Mouse (Mus musculus) lung, embryonic 14.5 days (tissue): ENCODE measurements around the gene Ribc1. TPM values are rescaled to one million over a fixed set of nuclear protein-coding genes. Genes with fewer than 3 reads are reported as not detected.

Experiments
- ATAC-seq: fragments of 200-750 bp; cut with Nextera tagmentation; 2 replicates; pipeline ENCODE4 v1.8.0; 2017; ENCODE audit warnings: mild to moderate bottlenecking, moderate TSS enrichment, moderate library complexity; ENCODE audit not compliant: insufficient read depth
- DNase-seq: peaks from one replicate; pipeline ENCODE4 v3.0.0-alpha.2; 2015
- H3K27ac ChIP-seq: fragments of 300-500 bp; sonication (generic); 2 replicates; pipeline ENCODE4 v1.5.1; 2014; ENCODE audit warnings: low read depth, mild to moderate bottlenecking, moderate library complexity
- H3K27me3 ChIP-seq: fragments of 300-500 bp; sonication (generic); 2 replicates; pipeline ENCODE4 v1.6.1; 2014; ENCODE audit warnings: low read length, control low read depth; ENCODE audit not compliant: insufficient read depth
- H3K36me3 ChIP-seq: fragments of 300-500 bp; sonication (generic); 2 replicates; pipeline ENCODE4 v1.6.1; 2014; ENCODE audit warnings: control low read depth; ENCODE audit not compliant: insufficient read depth
- H3K4me1 ChIP-seq: fragments of 300-500 bp; sonication (generic); 2 replicates; pipeline ENCODE4 v1.6.1; 2014; ENCODE audit warnings: antibody characterized with exemption, control low read depth; ENCODE audit not compliant: insufficient read depth
- H3K4me2 ChIP-seq: fragments of 300-500 bp; sonication (generic); 2 replicates; pipeline ENCODE4 v1.6.1; 2014; ENCODE audit warnings: mild to moderate bottlenecking
- H3K4me3 ChIP-seq: fragments of 300-500 bp; sonication (generic); 2 replicates; pipeline ENCODE4 v1.5.1; 2014; ENCODE audit warnings: low read depth, low read length
- H3K9ac ChIP-seq: fragments of 300-500 bp; sonication (generic); 2 replicates; pipeline ENCODE4 v1.6.1; 2014
- H3K9me3 ChIP-seq: fragments of 300-500 bp; sonication (generic); 2 replicates; pipeline ENCODE4 v1.6.1; 2016; ENCODE audit warnings: low read depth, low read length, control low read depth
- CTCF ChIP-seq: IDR thresholded peaks from 2 replicates; pipeline ENCODE4 v1.5.1; 2016; ENCODE audit warnings: antibody characterized with exemption, low read depth
- WGBS: fragments of 180-500 bp; shearing (Covaris S2); extraction: QIAGEN DNeasy Blood & Tissue Kit; methylation state at CpG from one replicate; pipeline ENCODE4 v1.1.7; 2014; 5-methylcytosine and 5-hydroxymethylcytosine counted together
- polyA plus RNA-seq: library from polyadenylated mRNA; unstranded; fragments of >200 nt; fragmentation: Nextera tagmentation; extraction: Ambion mirVana; gene quantifications from 2 replicates; pipeline ENCODE4 v1.2.1, GENCODE M21; 2014

The Ribc1 gene
- polyA plus RNA-seq, 1 experiment from 2014 or later = 2.0 TPM

DNA sequence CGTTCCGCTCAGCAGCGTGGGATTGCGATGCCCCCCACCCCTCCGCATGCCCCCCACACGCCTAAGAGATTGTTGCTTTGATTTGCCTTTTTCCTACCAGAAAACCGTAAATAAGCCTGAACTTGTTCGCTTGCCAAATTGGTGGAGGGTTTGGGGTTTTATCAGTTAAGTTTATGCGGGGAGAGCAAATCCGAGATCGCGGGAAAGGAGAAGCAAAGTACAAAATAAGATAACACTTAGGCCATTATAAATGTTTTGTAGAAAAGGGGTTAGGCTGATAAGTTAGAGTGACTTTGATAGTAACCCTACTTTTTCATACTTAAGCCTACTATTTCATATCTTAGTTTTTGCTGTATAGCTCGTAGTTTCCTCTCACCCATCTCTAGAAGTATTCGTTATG lies 1.1 kb upstream of the Ribc1 start:
- H3K9ac ChIP-seq = peak overlapping the region; percentile 59
- peak overlapping the region; percentile 65 for H3K4me2 ChIP-seq
- H3K9me3 ChIP-seq = no peaks in the 10 kb centered on the region
- TF ChIP-seq CTCF = no peak
- H3K36me3 ChIP-seq = no peaks in the 10 kb centered on the region
- no peaks in the 10 kb centered on the region for H3K27me3 ChIP-seq
- no peaks in the 10 kb centered on the region for H3K4me1 ChIP-seq
- DNase-seq (peak; percentile 1), ATAC-seq (no peak)
- peak overlapping the region; percentile 50 for H3K4me3 ChIP-seq
- 17% methylated on average over 14 of the region's 14 CpGs for whole genome bisulfite sequencing
- peak overlapping the region; percentile 30; the same call in 1 of the 2 replicates for H3K27ac ChIP-seq

DNA sequence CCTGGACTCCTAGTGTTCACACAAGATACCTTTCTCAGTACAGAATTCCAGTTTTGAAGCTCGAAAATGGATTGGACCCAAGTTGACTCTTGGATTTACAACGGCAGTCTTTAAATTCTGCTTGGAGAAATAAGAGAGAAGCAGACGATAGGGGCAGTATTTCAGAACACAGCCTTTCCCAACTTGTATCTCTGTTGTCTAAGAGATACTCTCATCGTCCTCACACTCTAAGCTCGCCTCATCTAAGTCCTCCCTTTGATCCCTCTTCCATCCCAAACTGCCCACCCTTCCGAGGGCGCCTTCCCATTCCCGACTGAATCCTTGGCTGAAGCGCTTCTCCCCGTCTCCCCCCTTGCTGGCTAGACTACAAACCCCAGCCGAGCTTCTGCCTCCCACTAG lies 344 bp downstream of the Ribc1 start:
- Histone ChIP-seq H3K9ac (peak overlapping the region; percentile 64), H3K27me3 (no peaks in the 10 kb centered on the region), H3K9me3 (no peaks in the 10 kb centered on the region), H3K4me2 (peak overlapping the region; percentile 61), H3K4me1 (no peaks in the 10 kb centered on the region), H3K4me3 (peak overlapping the region; percentile 50), H3K36me3 (no peaks in the 10 kb centered on the region), H3K27ac (peak overlapping the region; percentile 93)
- no peak for TF ChIP-seq CTCF
- DNase-seq = no peak
- 18% methylated on average over 11 of the region's 11 CpGs for whole genome bisulfite sequencing
- ATAC-seq = no peak; the same call in 1 of the 2 replicates

DNA sequence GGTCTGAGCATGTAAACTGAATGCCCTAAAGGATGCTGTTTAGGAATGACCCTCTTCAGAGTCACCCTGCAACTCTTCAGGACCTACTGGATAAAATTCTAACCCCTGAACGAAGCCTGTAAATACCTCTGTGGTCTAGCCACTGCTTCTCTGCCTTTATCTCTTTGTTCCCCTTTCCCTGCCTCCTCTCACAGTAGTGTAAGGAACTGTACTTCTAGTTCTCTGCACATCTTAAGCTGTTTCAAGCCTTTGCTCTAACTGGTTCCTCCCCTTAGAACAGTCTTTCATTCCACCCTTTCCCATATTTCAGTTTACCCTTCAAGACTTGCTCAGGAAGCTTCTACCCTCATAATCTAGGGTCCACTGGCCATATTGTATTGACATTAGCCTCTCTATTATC lies 8.2 kb downstream of the Ribc1 start:
- WGBS = 68% methylated on average over 1 of the region's 1 CpGs
- H3K9ac ChIP-seq = no peak overlapping the region
- DNase-seq (no peak), ATAC-seq (no peak)
- no peak overlapping the region for H3K4me2 ChIP-seq
- H3K27ac ChIP-seq = no peak overlapping the region
- no peak overlapping the region for H3K4me3 ChIP-seq
- no peaks in the 10 kb centered on the region for H3K4me1 ChIP-seq
- H3K9me3 ChIP-seq = no peaks in the 10 kb centered on the region
- TF ChIP-seq CTCF = no peak
- H3K36me3 ChIP-seq = peaks cover 20% of the 10 kb centered on the region; the same call in 1 of the 2 replicates
- peaks cover 13% of the 10 kb centered on the region for H3K27me3 ChIP-seq

DNA sequence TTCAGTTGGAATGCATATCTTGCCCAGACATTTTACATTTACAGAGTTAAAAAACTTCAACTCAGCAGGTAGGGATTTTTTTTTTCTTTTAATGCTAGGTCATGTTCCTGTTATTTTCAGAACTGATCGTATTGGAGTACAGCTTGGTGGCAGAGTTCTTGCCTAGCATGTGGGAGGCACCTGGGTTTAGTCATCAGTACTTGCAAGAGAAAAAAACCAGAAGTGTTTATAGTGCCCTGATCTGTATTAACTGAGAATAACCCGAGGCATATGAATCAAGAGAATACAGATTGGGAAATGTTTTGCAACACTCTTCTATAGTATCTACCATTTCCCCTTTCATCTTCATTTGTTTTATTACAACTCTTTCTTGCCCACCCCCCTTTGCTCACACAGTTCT lies 13.2 kb downstream of the Ribc1 start:
- H3K9me3 ChIP-seq = no peaks in the 10 kb centered on the region
- H3K4me2 ChIP-seq = peak overlapping the region; percentile 63
- H3K27me3 ChIP-seq = peaks cover 15% of the 10 kb centered on the region
- ATAC-seq (no peak), DNase-seq (no peak)
- no peaks in the 10 kb centered on the region for H3K4me1 ChIP-seq
- H3K27ac ChIP-seq = no peak overlapping the region
- no peak for TF ChIP-seq CTCF
- 63% methylated on average over 2 of the region's 2 CpGs for WGBS
- peaks cover 20% of the 10 kb centered on the region; the same call in 1 of the 2 replicates for H3K36me3 ChIP-seq
- H3K4me3 ChIP-seq = 0 out of 2 replicates have a peak overlapping the region, but pooled peaks have one; percentile 50
- no peak overlapping the region for H3K9ac ChIP-seq

DNA sequence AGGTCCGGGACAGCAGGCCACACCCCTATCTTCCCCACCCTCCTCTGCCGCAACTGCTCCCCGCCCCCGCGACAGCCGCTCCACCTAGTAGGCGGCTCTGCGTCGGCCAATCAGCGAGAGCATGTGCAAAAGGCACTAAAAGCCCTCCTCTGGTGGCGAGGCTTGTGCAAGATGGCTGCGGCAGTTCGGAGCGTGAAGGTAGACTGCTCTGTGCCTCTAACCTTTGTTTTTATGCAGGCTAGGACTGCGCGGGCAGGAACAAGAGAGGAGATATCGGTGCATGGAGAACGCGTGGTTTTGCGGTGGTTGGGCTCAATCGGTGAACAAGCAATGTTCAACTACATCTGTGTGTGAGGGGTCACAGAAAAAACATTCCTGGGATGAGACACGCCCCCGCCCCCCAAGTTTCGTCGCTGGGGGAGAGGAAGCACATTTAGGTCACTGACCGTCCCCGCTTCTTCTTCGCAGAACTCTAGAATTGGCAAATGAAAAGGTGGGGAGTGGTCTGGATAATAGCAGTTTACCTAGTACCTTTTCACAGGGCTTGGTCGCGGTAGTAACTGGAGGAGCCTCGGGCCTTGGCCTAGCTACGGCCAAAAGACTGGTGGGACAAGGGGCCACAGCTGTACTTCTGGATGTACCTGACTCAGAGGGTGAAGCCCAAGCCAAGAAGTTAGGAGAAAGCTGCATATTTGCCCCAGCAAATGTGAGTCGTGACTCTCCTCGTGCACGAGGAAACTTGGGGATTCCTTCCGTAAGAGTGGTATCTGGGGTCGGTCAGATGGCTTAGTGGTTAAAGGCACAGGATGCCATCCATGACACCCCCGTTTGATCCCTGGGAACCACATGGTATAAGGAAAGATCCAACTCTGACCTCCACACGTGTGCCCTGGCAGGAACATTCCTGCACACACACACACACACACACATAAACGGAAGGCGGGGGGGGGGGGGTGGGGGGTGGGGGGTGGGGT lies 14.1 kb downstream of the Ribc1 start, which contains the start of gene Hsd17b10:
Gene Hsd17b10, plus strand, starts transcription at position 109 of the 974 bp plus-strand sequence.
- H3K9ac ChIP-seq = peak within 1 kb of the TSS; percentile 54
- WGBS = 9% methylated on average over 39 of the region's 41 CpGs
- peak; percentile 99 for ATAC-seq
- peak within 1 kb of the TSS; percentile 36; the same call in 1 of the 2 replicates for H3K27ac ChIP-seq
- TF ChIP-seq CTCF = peak; percentile 34; the same call in 1 of the 2 replicates
- DNase-seq = peak; percentile 88
- H3K4me1 ChIP-seq = no peaks in the 10 kb centered on the region
- peak within 1 kb of the TSS; percentile 63 for H3K4me2 ChIP-seq
- no peaks in the 10 kb centered on the region for H3K9me3 ChIP-seq
- peaks cover 16% of the 10 kb centered on the region; the same call in 1 of the 2 replicates for H3K36me3 ChIP-seq
- H3K4me3 ChIP-seq = peak within 1 kb of the TSS; percentile 50
- peaks cover 6% of the 10 kb centered on the region; the same call in 1 of the 2 replicates for H3K27me3 ChIP-seq

DNA sequence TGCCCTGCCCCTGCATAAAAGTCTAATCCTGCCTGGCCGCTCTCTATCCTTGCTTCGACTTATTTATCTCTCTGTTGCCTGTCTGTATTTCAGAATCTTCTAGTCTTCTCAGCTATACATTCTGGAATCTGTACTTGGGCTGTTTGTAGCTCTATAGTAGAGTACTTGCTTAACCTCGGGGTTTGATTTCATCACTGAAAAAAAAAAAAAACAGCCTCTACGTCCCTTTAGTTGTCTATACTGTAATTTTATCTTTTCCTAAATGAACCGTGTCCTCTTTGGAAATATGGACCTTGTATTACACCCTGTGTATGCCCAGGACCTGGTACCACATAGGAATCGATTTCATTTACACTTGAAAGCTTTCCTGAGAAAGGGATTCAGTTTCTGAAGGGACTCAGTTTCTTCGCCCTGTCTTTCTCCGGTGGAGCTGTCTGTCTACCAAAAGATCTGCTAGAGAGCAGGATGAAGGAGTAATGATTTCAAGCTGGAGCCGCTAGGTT lies 14.9 kb downstream of the Ribc1 start:
- no peak overlapping the region for H3K27ac ChIP-seq
- DNase-seq (peak; percentile 0), ATAC-seq (peak; percentile 7; the same call in 1 of the 2 replicates)
- H3K4me3 ChIP-seq = peak overlapping the region; percentile 50
- H3K27me3 ChIP-seq = 0 out of 2 replicates have a peak, but pooled peaks cover 4% of the 10 kb centered on the region
- 30% methylated on average over 9 of the region's 9 CpGs for WGBS
- H3K4me1 ChIP-seq = no peaks in the 10 kb centered on the region
- peak overlapping the region; percentile 63 for H3K4me2 ChIP-seq
- peaks cover 11% of the 10 kb centered on the region; the same call in 1 of the 2 replicates for H3K36me3 ChIP-seq
- peak overlapping the region; percentile 54; the same call in 1 of the 2 replicates for H3K9ac ChIP-seq
- H3K9me3 ChIP-seq = no peaks in the 10 kb centered on the region
- TF ChIP-seq CTCF = no peak
